Mouse (Mus musculus) MEL (cell line): ENCODE results near the gene 4930524B15Rik. TPM values are rescaled to one million over a fixed set of nuclear protein-coding genes. Genes with fewer than 3 reads are reported as not detected.
"Not testable (repeated sequence)": the region's sequence is repeated elsewhere in the genome, so short reads cannot be mapped to it uniquely, and the experiment has no call there.

Experiments
- DNase-seq: peaks from one replicate; pipeline ENCODE4 v3.0.0; 2011; ENCODE audit warnings: low read depth, low spot score
- H3K27ac ChIP-seq: 2 replicates; pipeline ENCODE4 v1.5.1; 2012; ENCODE audit warnings: low read depth, mild to moderate bottlenecking, control low read depth, low read length, moderate library complexity; ENCODE audit not compliant: control insufficient read depth
- H3K27me3 ChIP-seq, 2 experiments: fragments of 150-350 bp in 1 of 2; sonication (generic) in 1 of 2; 2 replicates each; pipeline ENCODE4 v1.6.1; 2012; ENCODE audit warnings: low read length in 2 of 2, mild to moderate bottlenecking in 2 of 2, improper control_type of control experiment in 1 of 2, moderate library complexity in 1 of 2; ENCODE audit not compliant: insufficient read depth in 2 of 2, control insufficient read depth in 1 of 2
- H3K36me3 ChIP-seq, 2 experiments: 2 replicates each; pipeline ENCODE4 v1.6.1; 2012 to 2014; ENCODE audit warnings: low read length in 2 of 2, improper control_type of control experiment in 1 of 2, inconsistent platforms in 1 of 2, mild to moderate bottlenecking in 1 of 2; ENCODE audit not compliant: insufficient read depth in 2 of 2, control insufficient read depth in 1 of 2
- H3K4me1 ChIP-seq, 2 experiments: fragments of 150-350 bp in 1 of 2; sonication (generic) in 1 of 2; 2 replicates each; pipeline ENCODE4 v1.6.1; 2012; ENCODE audit warnings: low read length in 2 of 2, improper control_type of control experiment in 1 of 2, mild to moderate bottlenecking in 1 of 2; ENCODE audit not compliant: insufficient read depth in 2 of 2, control insufficient read depth in 1 of 2
- H3K4me3 ChIP-seq, 2 experiments: fragments of 150-350 bp in 1 of 2; sonication (generic) in 1 of 2; 2 replicates each; pipeline ENCODE4 v1.5.1; 2012; ENCODE audit warnings: low read depth in 2 of 2, low read length in 2 of 2, mild to moderate bottlenecking in 2 of 2, moderate library complexity in 2 of 2, control low read depth in 1 of 2, improper control_type of control experiment in 1 of 2; ENCODE audit not compliant: control insufficient read depth in 1 of 2, insufficient read depth in 1 of 2
- H3K79me2 ChIP-seq: 2 replicates; pipeline ENCODE4 v1.6.1; 2012; ENCODE audit warnings: mild to moderate bottlenecking, low read length, moderate library complexity; ENCODE audit not compliant: control insufficient read depth, poor library complexity, insufficient read depth
- H3K9ac ChIP-seq: 2 replicates; pipeline ENCODE4 v1.6.1; 2012; ENCODE audit warnings: low read depth, mild to moderate bottlenecking, control low read depth, low read length, moderate library complexity; ENCODE audit not compliant: control insufficient read depth, poor library complexity, severe bottlenecking
- H3K9me3 ChIP-seq: fragments of 150-350 bp; sonication (generic); replicated peaks from 2 replicates; pipeline ENCODE4 v1.6.1; 2012; ENCODE audit warnings: mild to moderate bottlenecking, low read length, improper control_type of control experiment, moderate library complexity; ENCODE audit not compliant: insufficient read depth
- CHD2 ChIP-seq: IDR thresholded peaks from 2 replicates; pipeline ENCODE4 v1.6.1; 2011; ENCODE audit warnings: low read length, improper control_type of control experiment
- CTCF ChIP-seq, 3 experiments: IDR thresholded peaks in 2 of 3; conservative IDR thresholded peaks in 1 of 3; 2 replicates each; pipeline ENCODE4 v1.5.1; 2011 to 2012; ENCODE audit warnings: low read length in 3 of 3, low read depth in 2 of 3, mild to moderate bottlenecking in 2 of 3, improper control_type of control experiment in 1 of 3, inconsistent platforms in 1 of 3, mixed read lengths in 1 of 3, moderate library complexity in 1 of 3; ENCODE audit not compliant: control insufficient read depth in 1 of 3, insufficient read depth in 1 of 3, poor library complexity in 1 of 3, severe bottlenecking in 1 of 3
- EP300 ChIP-seq, 2 experiments: IDR thresholded peaks; 2 replicates each; pipeline ENCODE4 v1.6.1; 2011; ENCODE audit warnings: improper control_type of control experiment in 2 of 2, low read length in 2 of 2, low read depth in 1 of 2, mild to moderate bottlenecking in 1 of 2
- ETS1 ChIP-seq: IDR thresholded peaks from 2 replicates; pipeline ENCODE4 v1.6.1; 2012; ENCODE audit warnings: low read depth, mild to moderate bottlenecking, inconsistent platforms, low read length, improper control_type of control experiment, moderate library complexity
- JUND ChIP-seq: IDR thresholded peaks from 2 replicates; pipeline ENCODE4 v1.6.1; 2011; ENCODE audit warnings: low read depth, mild to moderate bottlenecking, improper control_type of control experiment, low read length
- MAX ChIP-seq: IDR thresholded peaks from 2 replicates; pipeline ENCODE4 v1.6.1; 2011; ENCODE audit warnings: low read length, improper control_type of control experiment
- MAZ ChIP-seq: IDR thresholded peaks from 2 replicates; pipeline ENCODE4 v1.6.1; 2012; ENCODE audit warnings: low read depth, mild to moderate bottlenecking, inconsistent platforms, low read length, improper control_type of control experiment
- MXI1 ChIP-seq: IDR thresholded peaks from 2 replicates; pipeline ENCODE4 v1.6.1; 2011; ENCODE audit warnings: mild to moderate bottlenecking, low read depth, low read length, improper control_type of control experiment
- MYB ChIP-seq: IDR thresholded peaks from 2 replicates; pipeline ENCODE4 v1.6.1; 2011; ENCODE audit warnings: mild to moderate bottlenecking, low read depth, low read length, improper control_type of control experiment
- NELFE ChIP-seq: IDR thresholded peaks from 2 replicates; pipeline ENCODE4 v1.6.1; 2011; ENCODE audit warnings: low read depth, low read length, improper control_type of control experiment
- NRF1 ChIP-seq: IDR thresholded peaks from 2 replicates; pipeline ENCODE4 v1.6.1; 2014; ENCODE audit warnings: low read depth, mild to moderate bottlenecking, inconsistent platforms, low read length, improper control_type of control experiment, moderate library complexity; ENCODE audit not compliant: poor library complexity, insufficient read depth, severe bottlenecking
- RAD21 ChIP-seq: IDR thresholded peaks from 2 replicates; pipeline ENCODE4 v1.6.1; 2011; ENCODE audit warnings: mild to moderate bottlenecking, low read depth, low read length, improper control_type of control experiment
- RCOR1 ChIP-seq: IDR thresholded peaks from 2 replicates; pipeline ENCODE4 v1.6.1; 2012; ENCODE audit warnings: low read depth, mild to moderate bottlenecking, inconsistent platforms, low read length, improper control_type of control experiment
- TAL1 ChIP-seq: IDR thresholded peaks from 2 replicates; pipeline ENCODE4 v1.6.1; 2012; ENCODE audit warnings: mild to moderate bottlenecking, inconsistent platforms, low read length, moderate library complexity, mixed read lengths
- TCF12 ChIP-seq: IDR thresholded peaks from 2 replicates; pipeline ENCODE4 v1.6.1; 2014; ENCODE audit warnings: low read depth, mild to moderate bottlenecking, inconsistent platforms, low read length, improper control_type of control experiment, moderate library complexity
- UBTF ChIP-seq: IDR thresholded peaks from 2 replicates; pipeline ENCODE4 v1.6.1; 2012; ENCODE audit warnings: low read depth, mild to moderate bottlenecking, inconsistent platforms, low read length, improper control_type of control experiment, moderate library complexity, borderline replicate concordance; ENCODE audit not compliant: insufficient read depth
- ZKSCAN1 ChIP-seq: IDR thresholded peaks from 2 replicates; pipeline ENCODE4 v1.6.1; 2012; ENCODE audit warnings: low read depth, mild to moderate bottlenecking, inconsistent platforms, low read length, improper control_type of control experiment, moderate library complexity
- ZNF384 ChIP-seq: IDR thresholded peaks from 2 replicates; pipeline ENCODE4 v1.6.1; 2012; ENCODE audit warnings: low read depth, mild to moderate bottlenecking, inconsistent platforms, low read length, improper control_type of control experiment
- polyA plus RNA-seq, 2 experiments: library from polyadenylated mRNA; stranded (reverse) in 1 of 2; unstranded in 1 of 2; fragments of >175 nt in 1 of 2; fragments of >200 nt in 1 of 2; gene quantifications; 2 replicates each; pipeline versions ENCODE4 v1.2.1 to v1.2.4; 2012; ENCODE audit warnings: low replicate concordance in 2 of 2, low read depth in 1 of 2; ENCODE audit not compliant: insufficient read length in 2 of 2, insufficient read depth in 1 of 2, missing spikeins in 1 of 2
- total RNA-seq: library from RNA; depleted of rRNA; stranded (reverse); fragments of 300-350 nt; gene quantifications from 2 replicates; pipeline ENCODE4 v1.2.3, GENCODE M21; 2012

The 4930524B15Rik gene
- total and polyA plus RNA-seq, 3 experiments = 0.03 TPM; not detected in 2

DNA sequence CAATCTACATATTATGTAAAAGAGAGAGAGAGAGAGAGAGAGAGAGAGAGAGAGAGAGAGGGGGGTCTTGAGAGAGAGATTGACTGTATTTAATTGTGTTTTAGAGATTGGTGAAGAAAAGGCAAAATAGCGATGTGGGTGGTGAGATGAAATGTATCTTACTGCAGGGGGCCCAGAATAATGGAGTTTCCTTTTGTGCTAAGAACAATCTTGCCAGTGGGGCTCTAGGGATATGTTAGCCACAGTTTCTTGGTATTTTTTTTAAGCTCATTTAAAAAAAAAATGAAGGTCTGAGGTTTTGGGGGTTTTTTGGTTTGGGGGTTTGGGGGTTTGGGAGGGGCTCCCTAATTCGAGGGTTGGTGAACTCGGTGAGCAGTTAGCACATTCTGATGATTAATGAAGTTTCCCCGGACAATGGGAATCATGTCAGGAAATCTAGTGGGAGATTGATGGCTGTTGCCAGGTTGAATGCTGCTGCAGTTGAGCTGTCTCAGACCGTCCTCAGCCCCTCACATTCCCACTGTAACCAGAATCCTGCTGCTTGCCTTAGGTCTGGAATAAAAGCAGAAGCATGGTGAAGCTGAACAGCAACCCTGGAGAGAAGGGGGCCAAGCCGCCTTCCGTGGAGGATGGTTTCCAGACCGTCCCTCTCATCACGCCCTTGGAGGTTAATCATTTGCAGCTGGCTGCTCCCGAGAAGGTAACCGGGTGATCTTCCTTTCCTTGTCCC, 36.0 kb downstream of the 4930524B15Rik start:
- Histone ChIP-seq H3K9me3 (no peaks in the 10 kb centered on the region), H3K4me1 (no peaks in the 10 kb centered on the region), H3K27ac (no peak overlapping the region), H3K36me3 (no peaks in the 10 kb centered on the region), H3K9ac (no peak overlapping the region), H3K79me2 (no peaks in the 10 kb centered on the region), H3K27me3 (peaks cover 8 to 18% of the 10 kb centered on the region in 2 experiments), H3K4me3 (no peak overlapping the region)
- TF ChIP-seq CHD2 (no peak), RCOR1 (no peak), ZNF384 (no peak), TAL1 (no peak), JUND (no peak), MAX (no peak), NELFE (no peak), MAZ (no peak)
- no peak for DNase-seq

DNA sequence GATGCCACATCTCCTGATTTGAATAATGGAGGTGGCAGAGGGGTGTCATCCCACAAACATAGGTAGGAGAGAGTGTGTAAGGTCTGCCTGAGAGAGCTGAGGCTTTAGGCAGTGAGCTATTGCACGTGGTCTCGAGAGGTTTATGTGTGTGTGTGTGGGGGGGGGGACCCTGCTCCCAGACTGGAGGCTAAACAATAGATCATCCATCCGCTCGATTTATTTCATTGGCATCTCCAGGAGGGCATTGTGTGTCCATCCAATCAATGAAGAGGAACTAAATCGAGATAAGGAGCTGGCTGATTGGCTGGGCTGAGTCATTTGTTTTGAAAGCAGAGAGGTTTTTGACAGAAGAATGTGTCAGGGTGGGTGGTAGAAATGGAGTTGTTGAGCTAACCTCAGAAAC, 37.3 kb downstream of the 4930524B15Rik start:
- no peaks in the 10 kb centered on the region for H3K36me3 ChIP-seq
- H3K27me3 ChIP-seq = peaks cover 4 to 12% of the 10 kb centered on the region in 2 experiments

DNA sequence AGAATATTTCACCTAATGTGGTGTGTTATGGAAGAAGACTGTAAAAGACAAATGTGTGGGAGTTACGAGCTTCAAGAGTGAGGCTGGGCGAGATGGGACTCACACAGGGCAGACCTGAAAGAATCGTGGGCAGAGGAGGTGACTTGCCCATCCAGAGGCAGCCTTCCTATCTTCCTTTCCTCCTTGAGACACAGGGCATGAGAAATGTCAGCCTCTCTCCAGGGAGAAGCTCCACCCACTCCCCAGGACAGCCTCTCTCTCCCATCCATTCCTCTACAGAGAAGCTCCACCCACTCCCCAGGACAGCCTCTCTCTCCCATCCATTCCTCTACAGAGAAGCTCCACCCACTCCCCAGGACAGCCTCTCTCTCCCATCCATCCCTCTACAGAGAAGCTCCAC, 42.7 kb downstream of the 4930524B15Rik start:
- not testable (repeated sequence) for H3K4me1 ChIP-seq, H3K27me3 ChIP-seq, H3K9ac ChIP-seq, DNase-seq, H3K27ac ChIP-seq, H3K4me3 ChIP-seq, H3K9me3 ChIP-seq, H3K36me3 ChIP-seq, H3K79me2 ChIP-seq

More for the DNA sequence above, 37.3 kb downstream of the 4930524B15Rik start:
- Histone ChIP-seq H3K4me1 (no peaks in the 10 kb centered on the region), H3K9ac (no peak overlapping the region), H3K27ac (no peak overlapping the region), H3K4me3 (no peak overlapping the region), H3K9me3 (no peaks in the 10 kb centered on the region), H3K79me2 (no peaks in the 10 kb centered on the region)
- TF ChIP-seq MYB (no peak), NRF1 (no peak), MXI1 (no peak), NELFE (no peak), CTCF (IDR thresholded peaks at IDR 0.05 in 2 of 3, conservative IDR thresholded peaks at IDR 0.05 in 1 of 3; ENCODE audit: control insufficient read depth in 1 of 3, insufficient read depth in 1 of 3, low read depth in 2 of 3, low read length in 3 of 3, poor library complexity in 1 of 3, severe bottlenecking in 1 of 3) (no peak), ZKSCAN1 (no peak), EP300 (IDR thresholded peaks at IDR 0.05; ENCODE audit: low read depth in 1 of 2, low read length in 2 of 2) (no peak), RAD21 (no peak), TAL1 (no peak), UBTF (no peak), ETS1 (no peak), CHD2 (no peak), TCF12 (no peak)
- DNase-seq = no peak
